Mouse (Mus musculus): ENCODE measurements around the gene Ndufs1.
"Not testable (repeated sequence)": the region's sequence is repeated elsewhere in the genome, so short reads cannot be mapped to it uniquely, and the experiment has no call there.

Ndufs1 gene

GRCm38 (mm10) chr1:63182636-63183270, 6.1 kb upstream of the Ndufs1 start:
- no peak for DNase-seq

GRCm38 (mm10) chr1:63182212-63182611, 5.6 kb upstream of the Ndufs1 start:
- DNase-seq = peak; percentile 43

- DNase-seq = no peak
Observed at GRCm38 (mm10) chr1:63181480-63181879, 4.8 kb upstream of the Ndufs1 start.

- peak; percentile 92 for DNase-seq
Observed at GRCm38 (mm10) chr1:63181019-63181418, 4.4 kb upstream of the Ndufs1 start.

DNA sequence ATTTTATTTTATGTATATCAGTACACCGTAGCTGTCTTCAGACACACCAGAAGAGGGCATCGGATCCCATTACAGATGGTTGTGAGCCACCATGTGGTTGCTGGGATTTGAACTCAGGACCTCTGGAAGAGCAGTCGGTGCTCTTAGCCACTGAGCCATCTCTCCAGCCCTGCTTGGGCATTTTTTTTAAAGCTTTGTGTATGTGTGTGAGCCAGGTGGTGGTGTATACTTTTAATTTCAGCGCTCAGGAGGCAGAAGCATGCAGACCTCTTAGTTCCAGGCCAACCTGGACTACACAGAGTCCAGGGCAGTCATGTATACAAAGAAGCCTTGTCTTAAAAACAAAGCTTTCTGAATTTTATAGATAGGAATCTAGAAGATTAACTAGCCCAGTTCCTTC, 3.9 kb upstream of the Ndufs1 start:
- not testable (repeated sequence) for DNase-seq

GRCm38 (mm10) chr1:63180122-63180521, 3.5 kb upstream of the Ndufs1 start:
- DNase-seq = no peak

DNA sequence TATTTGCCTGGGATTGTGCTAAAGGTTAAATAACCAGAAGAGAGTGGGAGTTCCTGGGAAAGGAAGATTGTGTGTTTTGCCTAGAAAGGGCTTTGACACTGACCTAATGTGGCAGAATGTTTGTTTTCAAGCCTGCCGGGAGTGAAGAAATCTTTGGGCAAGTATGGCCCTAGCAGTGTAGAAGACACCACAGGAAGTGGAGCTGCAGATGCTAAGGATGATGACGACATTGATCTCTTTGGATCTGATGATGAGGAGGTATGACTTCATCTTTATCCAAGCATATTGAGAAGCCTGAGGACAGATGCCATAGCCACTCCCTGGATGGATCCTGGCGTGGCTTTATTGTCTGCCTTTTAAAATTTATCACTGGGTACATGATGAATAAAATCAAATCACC, 1.7 kb upstream of the Ndufs1 start:
- no peak for DNase-seq

DNA sequence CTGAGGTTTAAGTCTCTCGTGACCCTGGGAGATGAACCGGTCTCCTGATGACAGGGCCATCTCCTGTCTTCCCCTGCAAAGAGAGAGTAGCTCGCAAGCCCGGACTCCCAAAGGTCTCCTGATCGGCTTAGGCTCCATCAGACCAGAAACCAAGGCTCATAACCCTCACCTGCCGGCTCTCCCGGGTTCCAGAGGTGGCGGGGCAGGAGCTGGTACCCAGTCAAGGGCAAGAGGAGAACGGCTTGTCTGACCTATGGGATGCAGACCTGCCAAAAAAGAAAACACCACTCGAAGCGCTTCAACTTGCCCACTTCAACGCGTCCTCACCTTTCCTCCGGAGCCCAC, 402 bp downstream of the Ndufs1 start:
- DNase-seq = no peak

DNA sequence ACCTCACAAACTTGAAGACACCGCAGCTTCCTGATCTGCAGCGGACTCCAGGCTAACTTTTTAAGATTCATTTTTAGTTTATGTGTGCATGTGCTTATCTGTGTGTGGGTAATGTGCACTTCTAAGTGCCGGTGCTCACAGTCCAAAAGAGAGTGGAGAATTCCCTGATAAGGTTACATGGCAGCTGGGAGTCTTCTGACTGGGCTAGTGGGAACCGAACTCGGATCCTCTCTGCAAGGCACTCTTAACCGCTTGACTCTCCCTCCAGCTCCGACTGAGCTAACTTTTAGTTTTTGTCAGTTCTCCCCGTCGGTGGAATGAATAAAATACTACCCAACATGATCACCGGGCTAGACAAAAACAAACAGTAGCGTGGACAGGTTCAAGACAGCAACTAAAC, 780 bp downstream of the Ndufs1 start:
- DNase-seq = no peak

GRCm38 (mm10) chr1:63168638-63169037, 8.0 kb downstream of the Ndufs1 start:
- DNase-seq = no peak

DNA sequence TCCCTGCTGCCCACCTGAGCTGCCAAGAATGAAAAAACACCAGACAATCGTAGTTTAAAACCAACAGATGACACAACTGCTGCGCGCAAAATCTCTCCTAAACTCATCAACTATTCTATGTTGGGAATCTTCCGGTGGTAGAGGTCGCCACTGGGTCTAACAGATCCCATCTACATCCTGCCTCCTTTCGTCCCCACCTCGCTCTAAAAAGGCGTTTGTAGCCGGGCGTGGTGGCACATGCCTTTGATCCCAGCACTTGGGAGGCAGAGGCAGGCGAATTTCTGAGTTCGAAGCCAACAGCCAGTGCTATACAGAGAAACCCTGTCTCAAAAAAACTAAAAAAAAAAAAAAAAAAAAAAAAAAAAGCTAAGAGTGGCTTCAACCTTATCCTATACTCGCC, 36.4 kb downstream of the Ndufs1 start:
- no peak for DNase-seq

DNA sequence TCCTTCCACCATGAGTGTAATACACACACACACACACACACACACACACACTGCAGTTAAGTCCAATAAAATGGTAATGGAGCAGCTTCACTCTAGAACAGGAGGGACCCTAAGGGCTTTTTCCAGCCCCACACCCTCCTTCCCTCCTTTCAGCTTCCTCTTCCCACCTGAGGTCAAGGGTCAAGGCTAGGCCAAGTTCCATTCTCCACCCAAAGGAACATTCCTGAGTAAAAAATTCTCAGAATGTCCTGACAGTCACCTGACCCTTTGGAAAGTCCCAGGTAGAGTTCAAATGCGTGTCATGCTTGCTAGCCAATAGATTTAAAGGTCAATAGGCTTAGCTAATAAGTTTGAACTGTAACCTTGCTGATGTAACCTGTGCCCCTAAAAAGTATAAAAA, 38.0 kb downstream of the Ndufs1 start:
- peak; percentile 11 for DNase-seq

DNA sequence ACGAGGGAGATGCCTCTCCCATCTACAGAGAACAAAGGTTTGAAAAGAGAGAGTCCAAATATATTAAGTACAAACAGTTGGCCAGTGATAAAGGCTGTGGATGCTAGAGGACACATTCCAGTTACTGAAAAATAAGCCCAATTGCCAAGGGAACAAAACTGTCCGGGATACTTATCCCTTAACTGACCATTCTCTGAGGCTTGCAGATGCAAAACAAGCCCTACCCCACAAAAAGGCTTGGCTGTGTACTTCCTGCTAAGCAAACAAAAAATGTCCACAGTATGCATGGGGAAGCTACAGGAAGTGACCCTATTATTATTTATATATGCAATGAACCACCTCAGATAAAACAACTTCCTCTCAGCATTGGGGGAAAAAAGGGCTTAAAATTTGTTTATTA, 38.7 kb downstream of the Ndufs1 start:
- no peak for DNase-seq

- DNase-seq = no peak
Observed at GRCm38 (mm10) chr1:63134530-63134929, 42.1 kb downstream of the Ndufs1 start.

GRCm38 (mm10) chr1:63131766-63132165, 44.9 kb downstream of the Ndufs1 start:
- DNase-seq = no peak

DNA sequence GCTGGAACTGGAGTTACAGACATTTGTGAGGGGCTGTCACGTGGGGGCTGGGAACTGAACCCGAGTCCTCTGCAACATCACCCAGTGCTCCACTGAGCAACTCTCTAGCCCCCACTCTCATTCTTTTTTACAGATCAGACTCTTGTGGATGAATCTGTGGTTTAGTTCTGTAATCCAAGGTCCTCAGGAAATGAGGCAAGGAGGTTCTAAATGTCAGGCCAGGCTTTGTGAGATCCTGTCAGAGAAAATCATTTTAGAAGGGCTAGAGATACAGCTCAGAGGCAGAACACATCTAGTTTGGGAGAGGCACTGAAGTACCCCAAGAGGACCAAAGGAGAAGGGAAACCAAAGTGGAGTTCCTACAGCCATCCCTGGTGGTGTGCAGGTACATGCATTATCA, 45.8 kb downstream of the Ndufs1 start:
- no peak for DNase-seq

- peak; percentile 63 for DNase-seq
Observed at GRCm38 (mm10) chr1:63129857-63130690, 46.6 kb downstream of the Ndufs1 start.

DNA sequence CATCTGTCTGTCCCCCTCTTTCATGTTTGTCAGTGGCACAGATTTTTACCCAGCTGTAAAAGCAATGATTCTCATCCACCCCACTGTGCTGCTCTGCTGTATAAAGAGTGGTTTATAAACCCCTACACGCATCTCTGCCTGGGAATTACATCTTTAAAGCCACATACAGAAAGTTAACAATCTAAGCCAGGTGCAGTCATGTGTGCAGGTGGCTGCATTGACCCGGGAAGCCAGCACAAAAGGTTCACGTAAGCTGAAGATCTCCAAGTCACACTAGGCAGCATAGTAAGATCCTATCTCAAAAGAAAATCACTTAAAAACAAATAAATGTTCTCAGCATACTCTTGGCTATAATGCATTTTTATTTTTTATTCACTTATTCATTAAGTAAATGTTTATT, 47.4 kb downstream of the Ndufs1 start:
- no peak for DNase-seq

DNA sequence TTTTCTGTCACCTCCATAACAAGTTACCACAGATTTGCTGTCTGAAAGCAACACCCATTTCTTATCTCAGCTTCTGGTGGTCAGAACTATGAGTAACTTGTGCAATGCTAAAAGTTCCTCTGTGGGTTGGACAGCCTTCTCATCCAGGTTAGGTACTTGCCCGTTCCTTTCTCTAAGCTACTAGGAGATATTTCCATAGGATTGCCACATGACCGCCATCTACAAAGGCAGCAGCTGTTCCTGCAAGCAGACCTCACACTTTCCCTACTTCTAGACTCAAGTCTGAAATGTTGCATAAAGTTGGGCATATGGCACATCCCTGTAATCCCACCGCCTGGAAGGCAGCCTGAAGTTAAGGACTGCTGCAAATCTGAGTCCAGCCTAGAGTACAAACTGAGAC, 50.4 kb downstream of the Ndufs1 start:
- DNase-seq = no peak

- peak; percentile 85 for DNase-seq
Observed at GRCm38 (mm10) chr1:63123823-63124450, 52.7 kb downstream of the Ndufs1 start.

- no peak for DNase-seq
Observed at GRCm38 (mm10) chr1:63122005-63122404, 54.6 kb downstream of the Ndufs1 start.

GRCm38 (mm10) chr1:63120382-63120781, 56.3 kb downstream of the Ndufs1 start:
- DNase-seq = no peak

- no peak for DNase-seq
Observed at GRCm38 (mm10) chr1:63119675-63120074, 57.0 kb downstream of the Ndufs1 start.

DNA sequence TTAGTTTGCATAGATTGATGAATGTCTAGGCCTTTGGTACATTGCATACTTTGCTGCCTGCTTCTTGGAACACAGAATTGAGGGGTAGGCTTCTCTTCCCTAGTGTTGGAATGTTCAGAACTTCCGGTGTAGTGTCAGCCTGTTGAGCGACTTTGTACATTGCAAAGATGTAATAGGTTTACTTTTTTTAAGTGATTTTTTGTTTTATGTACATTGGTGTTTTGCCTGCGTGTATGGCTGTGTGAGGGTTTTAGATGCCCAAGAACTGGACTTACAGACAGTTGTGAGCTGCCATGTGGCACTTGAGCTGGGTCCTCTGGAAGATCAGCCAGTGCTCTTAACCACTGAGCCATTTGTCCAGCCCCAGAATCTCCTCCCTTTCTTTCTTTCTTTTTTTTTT, 61.1 kb downstream of the Ndufs1 start:
- no peak for DNase-seq

Data from kidney, adult 11 months (tissue).